Mouse (Mus musculus) left cerebral cortex, postnatal 4 days (tissue): ENCODE data around the gene Gemin6. TPM values are rescaled to one million over a fixed set of nuclear protein-coding genes. Genes with fewer than 3 reads are reported as not detected.
"Not testable (repeated sequence)": the region's sequence is repeated elsewhere in the genome, so short reads cannot be mapped to it uniquely, and the experiment has no call there.

Experiments
- DNase-seq: peaks from one replicate; pipeline ENCODE4 v3.0.0-alpha.2; 2022
- intact Hi-C: fragments of 180-260 bp; cut with DNase I; formaldehyde crosslinking; loops from one replicate; pipeline ENCODE4 v1.15.1; 2025
- total RNA-seq, 2 experiments: library from RNA; stranded (reverse); gene quantifications; 2 replicates each; pipeline ENCODE4 v1.2.3; 2021

Gene Gemin6
- total RNA-seq, 2 experiments from 2014 or later, result 6.8 to 8.4 TPM

- peak; percentile 46 for DNase-seq
Measured at GRCm38 (mm10) chr17:80229396-80229795, 5.2 kb downstream of the Gemin6 start.

GRCm38 (mm10) chr17:80233844-80234243 is 9.6 kb downstream of the Gemin6 start:
- DNase-seq, result no peak
- intact Hi-C loops, result no loop called here

More at GRCm38 (mm10) chr17:80229396-80229795, 5.2 kb downstream of the Gemin6 start:
- intact Hi-C loops, result no loop called here

GRCm38 (mm10) chr17:80234376-80234775 is 10.1 kb downstream of the Gemin6 start:
- DNase-seq, result no peak
- intact Hi-C loops, result no loop called here

- intact Hi-C loops, result no loop called here
- no peak for DNase-seq
Measured at GRCm38 (mm10) chr17:80235477-80235876, 11.2 kb downstream of the Gemin6 start.

DNA sequence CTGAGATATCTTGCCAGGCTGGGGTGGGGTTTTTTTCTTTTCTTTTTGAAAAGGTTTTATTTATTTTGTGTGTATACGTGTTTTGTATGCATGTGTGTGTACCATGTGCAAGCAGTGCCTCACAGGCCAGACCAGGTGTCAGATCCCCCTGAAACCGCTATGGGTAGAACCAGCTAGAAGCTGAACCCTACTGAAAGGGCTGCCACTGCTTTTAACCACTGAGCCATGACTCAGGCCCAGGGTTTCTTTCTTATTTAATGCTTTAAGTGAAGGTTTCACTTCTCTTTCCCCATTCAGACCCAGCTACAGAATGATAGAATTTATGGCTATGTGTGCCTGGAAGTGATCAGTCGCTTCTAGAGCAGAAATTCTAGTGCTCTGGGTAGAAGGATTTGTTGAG is 12.6 kb downstream of the Gemin6 start:
- DNase-seq, result no peak
- intact Hi-C loops, result no loop called here

- DNase-seq, result no peak
- intact Hi-C loops, result no loop called here
Measured at GRCm38 (mm10) chr17:80237475-80237874, 13.2 kb downstream of the Gemin6 start.

DNA sequence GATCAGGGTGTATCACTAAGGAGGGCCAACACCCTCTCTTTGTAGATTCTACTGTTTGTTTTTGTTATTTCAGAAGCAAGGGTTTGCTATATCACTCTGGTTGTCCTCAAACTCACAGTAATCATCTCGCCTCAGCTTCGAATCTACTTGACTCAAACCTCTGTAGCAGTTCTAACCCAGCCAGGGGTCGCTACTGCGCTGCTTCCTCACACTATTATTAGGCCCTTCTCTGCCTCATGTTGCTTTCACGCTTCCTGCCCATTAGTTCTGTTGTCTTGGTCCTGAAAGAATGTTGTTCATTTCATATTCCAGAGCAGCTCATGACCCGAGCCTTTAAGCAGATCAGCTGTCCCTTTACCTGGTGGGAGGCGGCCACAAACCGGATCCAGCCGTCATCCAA is 17.4 kb downstream of the Gemin6 start:
- no peak for DNase-seq
- intact Hi-C loops, result no loop called here

DNA sequence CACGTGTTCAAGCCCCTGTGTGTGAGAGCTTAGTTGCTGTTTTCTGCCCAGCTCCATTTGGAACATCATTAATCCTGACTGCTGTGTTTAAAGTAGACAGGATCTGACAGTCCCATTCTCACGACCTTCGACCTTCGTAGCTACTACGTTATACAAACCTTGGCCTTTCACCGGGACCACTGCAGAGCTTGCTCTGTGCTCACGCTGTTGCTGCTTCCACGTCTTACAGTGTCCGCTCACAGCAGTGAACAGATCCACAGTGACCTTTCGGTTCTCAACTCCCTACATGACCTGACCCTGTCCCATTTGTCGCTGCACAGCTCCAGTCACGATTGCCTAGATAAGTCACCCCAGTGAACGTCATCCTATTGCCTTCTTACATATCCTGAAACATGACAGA is 18.9 kb downstream of the Gemin6 start:
- no peak for DNase-seq
- intact Hi-C loops, result no loop called here

DNA sequence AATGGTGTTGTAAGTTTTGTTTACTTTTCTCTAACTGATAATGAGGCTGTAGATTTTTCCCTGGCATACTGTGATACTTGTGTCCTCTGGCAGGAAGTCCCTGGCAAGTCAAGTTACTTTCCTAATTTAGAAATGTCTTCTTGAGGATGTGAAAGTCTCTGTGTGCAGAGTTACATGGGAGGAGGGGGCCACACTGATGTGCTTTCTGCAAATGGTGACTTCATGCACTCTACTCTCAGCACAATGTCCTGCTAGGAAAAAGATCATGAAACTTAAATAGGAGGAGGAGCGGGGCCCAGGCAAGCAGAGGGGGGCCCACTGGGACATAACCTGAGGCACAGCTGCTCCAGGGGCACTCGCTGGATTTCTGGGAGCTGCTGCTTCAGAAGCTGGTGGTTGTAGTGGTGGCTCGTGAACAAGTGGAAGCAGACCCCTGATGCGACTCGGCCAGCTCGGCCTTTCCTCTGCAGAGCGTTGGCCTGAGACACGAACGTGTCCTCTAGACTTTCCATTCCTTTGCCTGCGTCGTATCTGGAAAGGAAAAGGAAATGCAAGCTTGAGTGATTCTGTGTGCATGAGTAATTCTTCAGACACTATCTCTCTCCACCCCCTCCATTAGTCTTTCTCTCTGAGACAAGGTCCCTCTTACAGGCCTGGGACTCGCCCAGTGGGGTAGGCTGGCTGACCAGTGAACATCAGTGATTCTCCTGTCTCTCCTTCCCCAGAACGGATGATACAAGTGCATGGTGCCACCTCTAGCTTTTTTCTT is 28.7 kb downstream of the Gemin6 start:
- intact Hi-C loops, result no loop called here
- no peak for DNase-seq

DNA sequence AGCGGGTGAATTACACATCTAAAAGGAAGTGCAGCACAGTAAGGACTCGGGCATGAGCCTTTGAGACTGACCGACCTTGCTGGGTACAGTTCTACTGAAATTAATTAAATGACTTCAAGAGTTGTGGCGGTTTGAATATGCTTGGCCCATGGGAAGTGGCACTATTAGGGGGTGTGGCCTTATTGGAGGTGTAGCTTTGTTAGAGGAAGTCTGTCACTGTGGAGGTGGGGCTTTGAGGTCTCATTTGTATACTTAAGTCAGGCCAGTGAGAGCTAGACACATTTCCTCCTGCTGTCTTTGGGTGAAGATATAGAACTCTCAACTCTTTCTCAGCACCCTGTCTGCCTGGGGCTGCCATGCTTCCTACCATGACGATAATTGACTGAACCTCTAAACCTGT is 30.2 kb downstream of the Gemin6 start:
- intact Hi-C loops, result no loop called here
- no peak for DNase-seq

- intact Hi-C loops, result no loop called here
- DNase-seq, result no peak
Measured at GRCm38 (mm10) chr17:80255208-80255607, 31.0 kb downstream of the Gemin6 start.

- peak; percentile 17 for DNase-seq
- intact Hi-C loops, result no loop called here
Measured at GRCm38 (mm10) chr17:80267065-80267464, 42.8 kb downstream of the Gemin6 start.

- intact Hi-C loops, result no loop called here
Measured at GRCm38 (mm10) chr17:80268151-80268550, 43.9 kb downstream of the Gemin6 start.

GRCm38 (mm10) chr17:80270622-80271021 is 46.4 kb downstream of the Gemin6 start:
- DNase-seq, intact Hi-C loops: not testable (repeated sequence)

More at GRCm38 (mm10) chr17:80268151-80268550, 43.9 kb downstream of the Gemin6 start:
- no peak for DNase-seq

Other genes with a start within 250 kb of the Gemin6 start
- 10 to 100 TPM; 86.5 to 92.9 TPM for gene Hnrnpll, start 162.1 kb upstream of the Gemin6 start, total RNA-seq
- 1 to 10 TPM; 1.2 to 1.5 TPM for gene Galm, start 97.0 kb upstream of the Gemin6 start, total RNA-seq
- 100 to 1,000 TPM; 179 to 182 TPM for gene Srsf7, start 17.1 kb upstream of the Gemin6 start, total RNA-seq
- under 1 TPM in 1 of 2 experiments, not detected in 1; 0.28 TPM for gene Ttc39d, start 17.0 kb upstream of the Gemin6 start, total RNA-seq
- 10 to 100 TPM; 13.6 to 18.2 TPM for gene Morn2, start 65.8 kb downstream of the Gemin6 start, total RNA-seq
- gene Dhx57, start 66.0 kb downstream of the Gemin6 start, total RNA-seq, result 100 to 1,000 TPM; 102 to 103 TPM
- gene Arhgef33, start 83.0 kb downstream of the Gemin6 start, total RNA-seq, result 1 to 10 TPM; 2.4 to 3.0 TPM
- gene Gm10190, start 149.1 kb downstream of the Gemin6 start, total RNA-seq, result 1 to 10 TPM; 1.9 to 2.6 TPM